Mouse (Mus musculus) cerebellum, postnatal 14 days (tissue): ENCODE measurements at regions not wholly inside any gene's neighbourhood (a gene's known extent, or its start where the extent isn't known, plus 50 kb on each side); places are given as distances from the start of the nearest gene placed in this dataset.

Experiments
- DNase-seq, 2 experiments: peaks; one replicate each; pipeline ENCODE4 v3.0.0; 2021; ENCODE audit warnings: mixed read lengths in 2 of 2

DNA sequence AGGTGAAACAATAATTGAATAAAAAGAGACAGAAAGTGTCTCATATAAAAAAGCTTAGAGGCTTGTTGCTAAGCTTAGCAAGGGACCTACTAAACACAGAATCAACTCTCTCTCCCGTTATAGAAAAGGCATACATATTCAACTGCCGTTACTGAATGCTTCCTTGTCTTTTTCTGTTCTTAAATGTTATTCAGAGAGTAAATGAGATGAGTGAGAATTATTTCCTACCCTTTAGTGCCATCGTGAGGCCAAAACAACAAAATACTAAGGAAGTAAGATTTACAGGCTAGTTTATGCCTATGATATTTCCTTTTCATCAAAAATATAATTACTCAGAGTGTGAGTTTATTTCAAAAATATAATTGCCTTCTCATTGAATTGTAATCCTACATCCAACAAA, 686.6 kb upstream of the 1700008P02Rik start:
- DNase-seq: peak in 1 of 2 experiments; percentile 10

GRCm38 (mm10) chr3:7298511-7298910, 678.3 kb upstream of the 1700008P02Rik start:
- DNase-seq: no peak

GRCm38 (mm10) chr3:7291026-7291425, 670.8 kb upstream of the 1700008P02Rik start:
- no peak for DNase-seq

GRCm38 (mm10) chr3:7257591-7257990, 637.3 kb upstream of the 1700008P02Rik start:
- no peak for DNase-seq

- DNase-seq: no peak
Measured at GRCm38 (mm10) chr3:7248337-7248736, 628.1 kb upstream of the 1700008P02Rik start.

DNA sequence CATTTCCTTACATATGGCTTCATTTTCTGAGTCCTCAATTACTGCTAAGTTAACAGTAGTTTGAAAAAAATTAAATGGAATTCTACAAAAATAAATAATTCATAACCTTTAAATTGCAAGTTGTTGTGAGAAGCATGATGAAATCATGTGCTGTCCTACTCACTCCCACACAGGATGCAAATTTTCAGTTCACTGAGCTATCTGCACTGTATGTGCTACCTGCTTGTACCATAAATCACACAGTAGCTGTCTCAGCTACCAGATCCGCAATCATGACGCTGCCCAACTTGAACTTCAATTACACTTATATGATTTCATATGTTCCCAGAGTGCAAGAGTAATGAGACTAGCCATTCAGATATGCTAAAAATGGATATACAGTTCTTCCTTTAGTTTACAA, 609.5 kb upstream of the 1700008P02Rik start:
- DNase-seq: no peak

- DNase-seq: peak in 1 of 2 experiments; percentile 2
Measured at GRCm38 (mm10) chr3:7188531-7188930, 568.3 kb upstream of the 1700008P02Rik start.

- DNase-seq: no peak
Measured at GRCm38 (mm10) chr3:7166596-7166995, 546.4 kb upstream of the 1700008P02Rik start.

- no peak for DNase-seq
Measured at GRCm38 (mm10) chr3:7138996-7139395, 518.8 kb upstream of the 1700008P02Rik start.

DNA sequence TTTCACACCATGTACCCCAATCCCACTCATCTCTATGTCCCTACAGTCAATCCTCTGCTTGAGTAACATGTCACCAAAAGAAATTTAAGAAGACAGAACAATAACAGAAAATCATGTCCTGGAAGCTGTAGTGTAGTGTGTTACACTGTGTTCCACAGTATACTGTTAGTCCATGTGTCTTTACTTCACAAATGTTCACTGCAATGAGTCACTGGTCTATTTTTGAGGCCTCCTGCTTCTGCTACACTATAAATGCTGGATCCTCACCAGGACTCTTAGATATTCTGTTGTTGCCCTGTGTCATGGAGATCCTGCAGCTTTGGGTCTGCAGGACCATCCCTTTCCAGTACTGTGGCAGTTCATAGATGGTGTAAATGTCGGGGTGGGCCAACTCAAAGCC, 514.5 kb upstream of the 1700008P02Rik start:
- DNase-seq: no peak
